Mouse (Mus musculus): Measurements from ENCODE around the gene Cpox. TPM values are rescaled to one million over a fixed set of nuclear protein-coding genes. Genes with fewer than 3 reads are reported as not detected.

Gene Cpox
- total and polyA plus RNA-seq, 3 experiments: 14.8 to 41.1 (median 39.1) TPM

DNA sequence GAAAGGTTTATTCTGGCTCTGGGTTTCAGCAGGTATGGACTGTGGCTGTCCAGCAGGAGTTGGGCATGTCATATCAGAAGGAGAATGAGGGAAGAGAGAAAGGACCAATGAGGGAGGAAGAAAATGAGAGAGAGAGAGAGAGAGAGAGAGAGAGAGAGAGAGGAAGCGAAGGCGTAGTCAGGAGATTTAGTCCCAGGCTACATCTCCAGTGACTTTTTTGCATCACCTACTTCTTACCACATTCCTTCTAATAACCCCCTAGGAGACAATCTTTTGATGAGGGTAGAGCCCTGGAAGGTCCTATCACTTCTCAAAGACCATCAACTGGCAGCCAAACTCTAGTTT, 41.8 kb upstream of the Cpox start:
- Histone ChIP-seq H3K79me2 (replicated peaks; ENCODE audit: control insufficient read depth, insufficient read depth, low read length) (no peaks in the 10 kb centered on the region), H3K27me3 (ENCODE audit: control insufficient read depth, insufficient read depth, low read length) (no peaks in the 10 kb centered on the region), H3K4me3 (no peak overlapping the region), H3K36me3 (ENCODE audit: control insufficient read depth, insufficient read depth, low read length) (no peaks in the 10 kb centered on the region), H3K4me1 (ENCODE audit: control insufficient read depth, insufficient read depth, low read length) (peaks cover 1% of the 10 kb centered on the region), H3K9ac (ENCODE audit: low read depth, low read length) (no peak overlapping the region), H3K27ac (no peak overlapping the region)
- intact Hi-C loops (cut with DNase I): loop anchor here (2.0 to 10.0 kb wide), 4 partner anchors 34 to 776 kb away; partner anchors contain the start of gene Gabrr3
- 97% methylated on average over 2 of the region's 2 CpGs for WGBS
- no peak for TF ChIP-seq POLR2A (IDR thresholded peaks at IDR 0.05; ENCODE audit: insufficient read depth, low read depth, low read length)
- no peak for TF ChIP-seq CTCF (IDR thresholded peaks at IDR 0.05)
- no peak for TF ChIP-seq EP300 (IDR thresholded peaks at IDR 0.05; ENCODE audit: insufficient read depth, low read depth, low read length)
- no peak for DNase-seq

DNA sequence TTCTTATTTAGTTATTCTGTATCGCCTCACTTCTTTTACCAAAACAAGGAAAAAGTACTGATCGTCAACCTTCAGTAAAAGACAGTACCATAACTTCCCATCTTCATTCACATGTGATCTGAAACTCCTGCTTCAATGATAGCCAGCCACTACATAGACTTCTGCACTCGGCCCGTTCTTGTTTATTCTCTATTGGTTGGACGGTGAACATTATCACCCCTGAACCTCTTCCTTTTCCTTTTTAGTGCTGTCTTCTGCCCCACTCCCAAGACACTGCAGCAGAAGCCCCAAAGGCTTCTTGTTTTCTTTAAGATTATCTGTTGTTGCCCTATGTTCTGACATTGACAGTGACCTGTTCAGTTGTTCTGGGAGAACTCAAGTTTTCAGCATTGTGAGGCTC, 41.1 kb upstream of the Cpox start:
- WGBS: 67% methylated on average over 5 of the region's 5 CpGs
- H3K36me3 ChIP-seq (ENCODE audit: control insufficient read depth, insufficient read depth, low read length): no peaks in the 10 kb centered on the region
- no peak overlapping the region for H3K27ac ChIP-seq
- no peak overlapping the region for H3K9ac ChIP-seq (ENCODE audit: low read depth, low read length)
- H3K4me1 ChIP-seq (ENCODE audit: control insufficient read depth, insufficient read depth, low read length): peaks cover under 1% of the 10 kb centered on the region
- intact Hi-C loops (cut with DNase I): loop anchor here (2.0 to 10.0 kb wide), 4 partner anchors 33 to 776 kb away; partner anchors contain the start of gene Gabrr3
- no peak overlapping the region for H3K4me3 ChIP-seq
- TF ChIP-seq EP300 (IDR thresholded peaks at IDR 0.05; ENCODE audit: insufficient read depth, low read depth, low read length): no peak
- no peak for TF ChIP-seq CTCF (IDR thresholded peaks at IDR 0.05)
- no peaks in the 10 kb centered on the region for H3K79me2 ChIP-seq (replicated peaks; ENCODE audit: control insufficient read depth, insufficient read depth, low read length)
- DNase-seq: no peak
- no peaks in the 10 kb centered on the region for H3K27me3 ChIP-seq (ENCODE audit: control insufficient read depth, insufficient read depth, low read length)

- H3K27me3 ChIP-seq (ENCODE audit: control insufficient read depth, insufficient read depth, low read length): no peaks in the 10 kb centered on the region
- no peak overlapping the region for H3K4me3 ChIP-seq
- H3K36me3 ChIP-seq (ENCODE audit: control insufficient read depth, insufficient read depth, low read length): no peaks in the 10 kb centered on the region
- H3K27ac ChIP-seq: no peak overlapping the region
- no peak overlapping the region for H3K9ac ChIP-seq (ENCODE audit: low read depth, low read length)
- no peak for TF ChIP-seq EP300 (IDR thresholded peaks at IDR 0.05; ENCODE audit: insufficient read depth, low read depth, low read length)
- TF ChIP-seq POLR2A (IDR thresholded peaks at IDR 0.05; ENCODE audit: insufficient read depth, low read depth, low read length): no peak
- TF ChIP-seq CTCF (IDR thresholded peaks at IDR 0.05): no peak
- no peak for DNase-seq
- 44% methylated on average over 2 of the region's 2 CpGs for WGBS
- no peaks in the 10 kb centered on the region for H3K4me1 ChIP-seq (ENCODE audit: control insufficient read depth, insufficient read depth, low read length)
- no peaks in the 10 kb centered on the region for H3K79me2 ChIP-seq (replicated peaks; ENCODE audit: control insufficient read depth, insufficient read depth, low read length)
- intact Hi-C loops (cut with DNase I): loop anchor here (2.0 to 10.0 kb wide), 4 partner anchors 33 to 775 kb away; partner anchors contain the start of gene Gabrr3
Measured at GRCm38 (mm10) chr16:58629736-58630135, 40.4 kb upstream of the Cpox start.

GRCm38 (mm10) chr16:58635866-58636265, 34.2 kb upstream of the Cpox start:
- H3K4me3 ChIP-seq: no peak overlapping the region
- intact Hi-C loops (cut with DNase I): no loop called here
- TF ChIP-seq POLR2A (IDR thresholded peaks at IDR 0.05; ENCODE audit: insufficient read depth, low read depth, low read length): no peak
- TF ChIP-seq CTCF (IDR thresholded peaks at IDR 0.05): no peak
- TF ChIP-seq EP300 (IDR thresholded peaks at IDR 0.05; ENCODE audit: insufficient read depth, low read depth, low read length): no peak
- no peaks in the 10 kb centered on the region for H3K4me1 ChIP-seq (ENCODE audit: control insufficient read depth, insufficient read depth, low read length)
- no peak for DNase-seq
- 64% methylated on average over 2 of the region's 2 CpGs for WGBS
- H3K9ac ChIP-seq (ENCODE audit: low read depth, low read length): no peak overlapping the region
- H3K27me3 ChIP-seq (ENCODE audit: control insufficient read depth, insufficient read depth, low read length): no peaks in the 10 kb centered on the region
- no peaks in the 10 kb centered on the region for H3K79me2 ChIP-seq (replicated peaks; ENCODE audit: control insufficient read depth, insufficient read depth, low read length)
- H3K27ac ChIP-seq: no peak overlapping the region
- H3K36me3 ChIP-seq (ENCODE audit: control insufficient read depth, insufficient read depth, low read length): no peaks in the 10 kb centered on the region

DNA sequence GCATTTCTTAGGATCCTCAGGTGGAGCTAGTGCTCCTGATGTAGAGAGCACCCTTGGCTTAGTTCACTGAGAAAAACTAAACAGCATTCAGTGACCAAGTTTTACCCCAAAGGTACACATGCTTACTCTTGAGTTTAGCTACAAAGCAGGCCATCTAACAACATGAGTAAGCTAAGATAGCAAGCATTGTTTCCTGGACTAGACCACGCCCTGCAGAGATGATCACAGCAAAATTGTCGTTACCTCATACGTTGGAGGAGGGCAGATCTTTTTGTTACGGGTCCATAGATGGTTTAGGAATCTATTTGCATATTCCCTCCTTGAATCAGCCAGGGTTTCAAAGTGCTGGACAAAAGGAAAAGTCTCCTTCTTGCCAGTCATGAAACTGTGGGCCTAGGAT, 32.6 kb upstream of the Cpox start:
- H3K27ac ChIP-seq: no peak overlapping the region
- no peaks in the 10 kb centered on the region for H3K4me1 ChIP-seq (ENCODE audit: control insufficient read depth, insufficient read depth, low read length)
- TF ChIP-seq CTCF (IDR thresholded peaks at IDR 0.05) (no peak), EP300 (IDR thresholded peaks at IDR 0.05; ENCODE audit: insufficient read depth, low read depth, low read length) (no peak), POLR2A (IDR thresholded peaks at IDR 0.05; ENCODE audit: insufficient read depth, low read depth, low read length) (no peak)
- no peak overlapping the region for H3K4me3 ChIP-seq
- no peak overlapping the region for H3K9ac ChIP-seq (ENCODE audit: low read depth, low read length)
- no peaks in the 10 kb centered on the region for H3K79me2 ChIP-seq (replicated peaks; ENCODE audit: control insufficient read depth, insufficient read depth, low read length)
- H3K27me3 ChIP-seq (ENCODE audit: control insufficient read depth, insufficient read depth, low read length): no peaks in the 10 kb centered on the region
- intact Hi-C loops (cut with DNase I): no loop called here
- DNase-seq: no peak
- 71% methylated on average over 4 of the region's 4 CpGs for WGBS
- H3K36me3 ChIP-seq (ENCODE audit: control insufficient read depth, insufficient read depth, low read length): no peaks in the 10 kb centered on the region

- Histone ChIP-seq H3K4me1 (ENCODE audit: control insufficient read depth, insufficient read depth, low read length) (no peaks in the 10 kb centered on the region), H3K79me2 (replicated peaks; ENCODE audit: control insufficient read depth, insufficient read depth, low read length) (no peaks in the 10 kb centered on the region), H3K9ac (ENCODE audit: low read depth, low read length) (no peak overlapping the region), H3K27me3 (ENCODE audit: control insufficient read depth, insufficient read depth, low read length) (no peaks in the 10 kb centered on the region), H3K36me3 (ENCODE audit: control insufficient read depth, insufficient read depth, low read length) (no peaks in the 10 kb centered on the region), H3K27ac (no peak overlapping the region), H3K4me3 (no peak overlapping the region)
- no peak for DNase-seq
- no peak for TF ChIP-seq EP300 (IDR thresholded peaks at IDR 0.05; ENCODE audit: insufficient read depth, low read depth, low read length)
- no peak for TF ChIP-seq CTCF (IDR thresholded peaks at IDR 0.05)
- TF ChIP-seq POLR2A (IDR thresholded peaks at IDR 0.05; ENCODE audit: insufficient read depth, low read depth, low read length): no peak
- intact Hi-C loops (cut with DNase I): no loop called here
- WGBS: 86% methylated on average over 7 of the region's 7 CpGs
Measured at GRCm38 (mm10) chr16:58638016-58638415, 32.1 kb upstream of the Cpox start.
